Mouse (Mus musculus) CH12.LX (cell line): ENCODE measurements around the gene B3gnt7.

Experiments
- CHD1 ChIP-seq: IDR thresholded peaks from 2 replicates; pipeline ENCODE4 v1.6.1; 2012; ENCODE audit warnings: low read depth, low read length, improper control_type of control experiment, inconsistent platforms
- CTCF ChIP-seq, 2 experiments: IDR thresholded peaks in 1 of 2; conservative IDR thresholded peaks in 1 of 2; 2 replicates each; pipeline ENCODE4 v1.5.1; 2011 to 2012; ENCODE audit warnings: low read depth in 2 of 2, low read length in 2 of 2, improper control_type of control experiment in 1 of 2, inconsistent platforms in 1 of 2, mild to moderate bottlenecking in 1 of 2, moderate library complexity in 1 of 2
- EP300 ChIP-seq: IDR thresholded peaks from 2 replicates; pipeline ENCODE4 v1.6.1; 2011; ENCODE audit warnings: low read length, improper control_type of control experiment
- HCFC1 ChIP-seq: IDR thresholded peaks from 2 replicates; pipeline ENCODE4 v1.6.1; 2012; ENCODE audit warnings: low read depth, mild to moderate bottlenecking, inconsistent platforms, low read length, improper control_type of control experiment
- KAT2A ChIP-seq: IDR thresholded peaks from 2 replicates; pipeline ENCODE4 v1.6.1; 2012; ENCODE audit warnings: low read length, improper control_type of control experiment, inconsistent platforms; ENCODE audit not compliant: insufficient replicate concordance
- MEF2A ChIP-seq: IDR thresholded peaks from 2 replicates; pipeline ENCODE4 v1.6.1; 2014; ENCODE audit warnings: low read depth, mild to moderate bottlenecking, inconsistent platforms, low read length, improper control_type of control experiment, borderline replicate concordance
- NELFE ChIP-seq: IDR thresholded peaks from 2 replicates; pipeline ENCODE4 v1.6.1; 2011; ENCODE audit warnings: low read depth, low read length, improper control_type of control experiment
- POLR2A ChIP-seq: IDR thresholded peaks from 2 replicates; pipeline ENCODE4 v1.6.1; 2011; ENCODE audit warnings: low read depth, mild to moderate bottlenecking, improper control_type of control experiment, low read length

DNA sequence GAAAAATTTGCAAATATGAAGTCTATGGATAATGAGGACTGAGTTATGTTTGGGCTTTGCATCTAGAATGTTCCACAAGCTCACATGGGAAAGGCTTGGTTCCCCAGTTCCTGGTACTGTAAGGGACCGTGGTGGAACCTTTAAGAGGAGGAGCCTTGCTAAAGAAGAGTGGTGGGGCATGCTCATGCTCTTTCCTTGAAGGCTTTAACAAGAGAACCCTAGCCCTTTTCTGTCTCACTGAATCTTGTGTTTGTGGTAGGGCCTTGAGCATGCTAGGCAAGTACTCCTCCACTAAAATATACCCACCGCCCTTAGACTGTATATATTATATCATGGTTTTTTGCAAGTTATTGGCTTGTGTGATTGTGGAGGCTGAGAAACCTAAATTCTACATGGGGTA is 39.7 kb downstream of the B3gnt7 start:
- TF ChIP-seq CTCF (conservative IDR thresholded peaks at IDR 0.05 in 1 of 2, IDR thresholded peaks at IDR 0.05 in 1 of 2; ENCODE audit: low read depth in 2 of 2, low read length in 2 of 2) (no peak), CHD1 (no peak), MEF2A (no peak), NELFE (no peak), HCFC1 (no peak), POLR2A (no peak), KAT2A (no peak), EP300 (no peak)
